Mouse (Mus musculus) midbrain, embryonic 14.5 days (tissue): Measurements from ENCODE around the gene D8Ertd738e. TPM values are rescaled to one million over a fixed set of nuclear protein-coding genes. Genes with fewer than 3 reads are reported as not detected.
A peak's percentile ranks its signal among the peaks of the same experiment; 100 is the strongest.
"Not testable (repeated sequence)": the region's sequence is repeated elsewhere in the genome, so short reads cannot be mapped to it uniquely, and the experiment has no call there.

Experiments
- ATAC-seq: fragments of 200-750 bp; cut with Nextera tagmentation; 2 replicates; pipeline ENCODE4 v1.8.0; 2017; ENCODE audit warnings: moderate number of reproducible peaks, moderate library complexity; ENCODE audit not compliant: low FRiP score, low TSS enrichment
- DNase-seq: peaks from one replicate; pipeline ENCODE4 v3.0.0-alpha.2; 2015
- H3K27ac ChIP-seq: fragments of 300-500 bp; sonication (generic); replicated peaks from 2 replicates; pipeline ENCODE4 v1.5.1; 2014; ENCODE audit warnings: mild to moderate bottlenecking, low read depth, low read length, moderate library complexity
- H3K27me3 ChIP-seq: fragments of 300-500 bp; sonication (generic); 2 replicates; pipeline ENCODE4 v1.6.1; 2014; ENCODE audit warnings: low read length, control low read depth, mixed read lengths; ENCODE audit not compliant: control insufficient read depth, insufficient read depth
- H3K36me3 ChIP-seq: fragments of 300-500 bp; sonication (generic); 2 replicates; pipeline ENCODE4 v1.6.1; 2014; ENCODE audit warnings: low read length, control low read depth; ENCODE audit not compliant: control insufficient read depth, insufficient read depth
- H3K4me1 ChIP-seq: fragments of 300-500 bp; sonication (generic); 2 replicates; pipeline ENCODE4 v1.6.1; 2014; ENCODE audit warnings: mild to moderate bottlenecking, antibody characterized with exemption, low read length, control low read depth; ENCODE audit not compliant: control insufficient read depth, insufficient read depth
- H3K4me2 ChIP-seq: fragments of 300-500 bp; sonication (generic); 2 replicates; pipeline ENCODE4 v1.6.1; 2014; ENCODE audit warnings: mild to moderate bottlenecking, low read length, moderate library complexity
- H3K4me3 ChIP-seq: fragments of 300-500 bp; sonication (generic); replicated peaks from 2 replicates; pipeline ENCODE4 v1.5.1; 2014; ENCODE audit warnings: low read depth, low read length
- H3K9ac ChIP-seq: fragments of 300-500 bp; sonication (generic); replicated peaks from 2 replicates; pipeline ENCODE4 v1.6.1; 2014; ENCODE audit warnings: mild to moderate bottlenecking, low read length, moderate library complexity
- H3K9me3 ChIP-seq: fragments of 300-500 bp; sonication (generic); 2 replicates; pipeline ENCODE4 v1.6.1; 2016; ENCODE audit warnings: low read length, control low read depth, mixed read lengths; ENCODE audit not compliant: control insufficient read depth
- WGBS: fragments of 180-500 bp; shearing (Covaris S2); extraction: QIAGEN DNeasy Blood & Tissue Kit; methylation state at CpG from one replicate; pipeline ENCODE4 v1.1.7; 2014; 5-methylcytosine and 5-hydroxymethylcytosine counted together
- polyA plus RNA-seq: library from polyadenylated mRNA; unstranded; fragments of >200 nt; fragmentation: Nextera tagmentation; extraction: Ambion mirVana; gene quantifications from 2 replicates; pipeline ENCODE4 v1.2.1, GENCODE M21; 2014

The D8Ertd738e gene
- polyA plus RNA-seq: 261 and 282 TPM in 2 replicates

DNA sequence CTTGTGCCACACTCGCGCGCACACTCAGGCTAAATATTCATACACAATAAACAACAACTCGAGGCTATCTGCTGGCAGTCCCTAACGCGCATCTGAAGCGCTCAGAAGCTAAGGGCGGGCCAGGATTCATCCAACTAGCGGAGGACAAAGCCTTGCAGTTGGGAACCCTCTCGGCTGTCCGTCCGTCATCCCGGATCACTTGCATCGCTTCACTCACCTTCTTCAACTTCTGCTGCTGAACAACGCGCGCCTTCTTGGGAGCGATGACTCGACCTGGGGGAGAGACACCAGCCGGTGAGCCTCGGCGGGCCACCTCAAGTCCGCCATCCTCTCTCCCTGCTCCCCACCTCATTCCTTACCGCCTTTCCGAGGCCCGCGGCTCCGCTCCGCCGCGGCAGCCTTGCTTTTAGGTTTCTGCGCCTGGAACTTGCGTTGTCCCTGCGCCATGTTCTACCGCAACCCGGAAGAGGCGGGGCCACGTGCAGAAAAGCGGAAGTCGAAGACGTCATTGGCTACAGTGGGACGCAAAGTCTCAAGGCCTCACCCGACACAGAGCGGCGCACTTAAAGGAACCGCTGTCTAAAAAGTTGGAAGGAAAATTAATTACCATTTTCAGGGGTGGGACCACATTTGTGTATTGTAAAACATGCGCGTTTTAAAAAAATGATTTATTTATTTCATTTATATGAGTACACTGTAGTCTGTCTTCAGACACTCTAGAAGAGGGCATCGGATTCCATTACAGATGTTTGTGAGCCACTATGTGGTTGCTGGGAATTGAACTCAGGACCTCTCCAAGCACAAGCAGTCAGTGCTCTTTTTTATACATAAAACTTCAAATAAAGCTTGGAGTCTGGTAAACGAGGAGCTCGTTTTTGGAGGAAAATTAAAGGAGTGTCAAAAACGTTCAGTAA is at the start of gene D8Ertd738e:
Gene D8Ertd738e, minus strand, starts transcription at position 463 of the 914 bp plus-strand sequence.
- Histone ChIP-seq H3K27ac (peak within 1 kb of the TSS; percentile 75), H3K9me3 (no peaks in the 10 kb centered on the region), H3K9ac (peak within 1 kb of the TSS; percentile 75), H3K27me3 (no peaks in the 10 kb centered on the region), H3K36me3 (peaks cover 73% of the 10 kb centered on the region), H3K4me2 (peak within 1 kb of the TSS; percentile 84), H3K4me3 (peak within 1 kb of the TSS; percentile 94), H3K4me1 (no peaks in the 10 kb centered on the region)
- WGBS: 5% methylated on average over 52 of the region's 52 CpGs
- DNase-seq (peak; percentile 96), ATAC-seq (peak; percentile 93)

GRCm38 (mm10) chr8:84297029-84297785 is 47.7 kb upstream of the D8Ertd738e start:
- ATAC-seq: no peak
- H3K27ac ChIP-seq: no peak overlapping the region
- no peaks in the 10 kb centered on the region for H3K27me3 ChIP-seq
- DNase-seq: no peak
- H3K36me3 ChIP-seq: no peaks in the 10 kb centered on the region
- no peaks in the 10 kb centered on the region for H3K4me1 ChIP-seq
- no peak overlapping the region for H3K9ac ChIP-seq
- no peak overlapping the region for H3K4me3 ChIP-seq
- no peaks in the 10 kb centered on the region; the same call in 1 of the 2 replicates for H3K9me3 ChIP-seq
- 63% methylated on average over 5 of the region's 5 CpGs for WGBS
- no peak overlapping the region for H3K4me2 ChIP-seq

DNA sequence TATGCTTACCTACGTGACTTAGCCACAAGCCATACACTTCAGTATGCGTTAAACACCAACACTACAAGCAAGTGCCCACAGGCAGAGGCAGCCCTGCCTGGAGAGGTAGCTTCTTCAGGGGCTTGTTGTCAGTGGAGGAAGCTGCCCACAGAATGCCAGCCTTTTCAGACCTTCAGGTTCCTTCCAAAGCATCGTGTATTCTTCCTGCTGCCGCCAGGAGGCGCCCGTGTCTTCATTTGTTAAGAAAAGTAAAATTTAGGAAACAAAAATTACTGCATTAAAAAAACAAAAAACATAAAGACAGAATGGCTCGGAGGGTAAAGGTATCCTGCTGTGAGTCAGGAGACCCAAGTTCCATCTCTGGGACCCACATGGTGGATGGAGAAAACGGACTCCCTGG is 42.2 kb upstream of the D8Ertd738e start:
- H3K27me3 ChIP-seq: no peaks in the 10 kb centered on the region
- no peak overlapping the region for H3K27ac ChIP-seq
- WGBS: 24% methylated on average over 8 of the region's 8 CpGs
- H3K36me3 ChIP-seq: no peaks in the 10 kb centered on the region
- no peak overlapping the region for H3K4me2 ChIP-seq
- H3K9me3 ChIP-seq: no peaks in the 10 kb centered on the region
- no peaks in the 10 kb centered on the region for H3K4me1 ChIP-seq
- H3K4me3 ChIP-seq: no peak overlapping the region
- no peak for ATAC-seq
- peak; percentile 88 for DNase-seq
- H3K9ac ChIP-seq: no peak overlapping the region

DNA sequence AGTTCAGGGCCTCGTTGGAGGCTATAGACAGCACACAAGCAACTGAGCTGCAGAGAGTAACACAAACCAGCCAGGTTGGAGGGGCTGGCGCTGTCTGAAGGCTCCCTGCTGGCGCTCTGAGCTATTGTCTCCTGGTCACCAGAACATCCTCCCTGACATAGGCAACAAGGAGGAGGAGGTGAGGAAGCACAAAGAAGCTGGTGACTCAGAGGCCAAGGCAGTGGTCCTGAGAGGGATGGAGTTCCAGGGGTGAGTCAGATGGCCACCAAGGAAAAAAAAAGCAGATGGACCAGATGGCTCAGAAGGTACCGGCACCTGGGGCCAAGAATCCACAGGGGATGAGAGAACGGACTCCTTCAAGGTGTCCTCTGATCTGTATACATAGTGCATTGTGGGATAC is 41.6 kb upstream of the D8Ertd738e start:
- DNase-seq: no peak
- no peak for ATAC-seq
- H3K36me3 ChIP-seq: no peaks in the 10 kb centered on the region
- H3K4me3 ChIP-seq: no peak overlapping the region
- WGBS: 63% methylated on average over 5 of the region's 5 CpGs
- H3K9me3 ChIP-seq: no peaks in the 10 kb centered on the region
- H3K9ac ChIP-seq: no peak overlapping the region
- H3K4me2 ChIP-seq: no peak overlapping the region
- no peak overlapping the region for H3K27ac ChIP-seq
- no peaks in the 10 kb centered on the region for H3K4me1 ChIP-seq
- no peaks in the 10 kb centered on the region for H3K27me3 ChIP-seq

GRCm38 (mm10) chr8:84288892-84289291 is 39.4 kb upstream of the D8Ertd738e start:
- Histone ChIP-seq H3K9ac (no peak overlapping the region), H3K4me3 (no peak overlapping the region), H3K36me3 (no peaks in the 10 kb centered on the region), H3K9me3 (no peaks in the 10 kb centered on the region), H3K4me2 (no peak overlapping the region), H3K27me3 (no peaks in the 10 kb centered on the region), H3K27ac (no peak overlapping the region), H3K4me1 (no peaks in the 10 kb centered on the region)
- DNase-seq: peak; percentile 31
- no peak for ATAC-seq
- WGBS: 55% methylated on average over 2 of the region's 2 CpGs

DNA sequence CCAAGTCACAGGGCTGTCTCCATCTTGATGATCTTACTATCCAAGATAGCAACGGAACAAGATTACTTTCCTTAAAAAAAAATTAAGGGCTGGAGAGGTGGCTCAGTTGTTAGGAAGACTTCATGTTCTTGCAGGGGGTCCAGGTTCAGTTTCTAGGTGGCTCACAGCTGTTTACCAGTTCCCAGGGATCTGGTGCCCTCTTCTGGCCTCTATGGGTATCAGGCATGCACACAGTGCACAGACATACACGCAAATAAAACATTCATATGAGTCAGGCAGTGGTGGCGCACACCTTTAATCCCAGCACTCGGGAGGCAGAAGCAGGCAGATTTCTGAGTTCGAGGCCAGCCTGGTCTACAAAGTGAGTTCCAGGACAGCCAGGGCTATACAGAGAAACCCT is 36.1 kb upstream of the D8Ertd738e start:
- not testable (repeated sequence) for H3K27ac ChIP-seq, H3K9ac ChIP-seq, H3K4me1 ChIP-seq, H3K36me3 ChIP-seq, H3K9me3 ChIP-seq, H3K4me2 ChIP-seq, ATAC-seq, H3K4me3 ChIP-seq, H3K27me3 ChIP-seq
- peak; percentile 43 for DNase-seq
- 64% methylated on average over 5 of the region's 5 CpGs for WGBS

GRCm38 (mm10) chr8:84284608-84285063 is 35.1 kb upstream of the D8Ertd738e start:
- DNase-seq (no peak), ATAC-seq (no peak)
- WGBS: 40% methylated on average over 9 of the region's 9 CpGs
- H3K4me1 ChIP-seq: no peaks in the 10 kb centered on the region
- no peak overlapping the region for H3K9ac ChIP-seq
- H3K27ac ChIP-seq: no peak overlapping the region
- no peak overlapping the region for H3K4me2 ChIP-seq
- H3K9me3 ChIP-seq: no peaks in the 10 kb centered on the region
- H3K4me3 ChIP-seq: no peak overlapping the region
- H3K27me3 ChIP-seq: no peaks in the 10 kb centered on the region
- H3K36me3 ChIP-seq: no peaks in the 10 kb centered on the region

GRCm38 (mm10) chr8:84280777-84281176 is 31.3 kb upstream of the D8Ertd738e start:
- WGBS: 83% methylated on average over 10 of the region's 10 CpGs
- H3K27me3 ChIP-seq: no peaks in the 10 kb centered on the region
- no peaks in the 10 kb centered on the region for H3K4me1 ChIP-seq
- DNase-seq: no peak
- no peaks in the 10 kb centered on the region for H3K9me3 ChIP-seq
- H3K4me3 ChIP-seq: no peak overlapping the region
- H3K9ac ChIP-seq: no peak overlapping the region
- no peak overlapping the region for H3K27ac ChIP-seq
- no peak overlapping the region for H3K4me2 ChIP-seq
- no peaks in the 10 kb centered on the region for H3K36me3 ChIP-seq
- ATAC-seq: no peak
